Mouse (Mus musculus): ENCODE measurements around the gene Gpr142. TPM values are rescaled to one million over a fixed set of nuclear protein-coding genes. Genes with fewer than 3 reads are reported as not detected.

The Gpr142 gene
- total RNA-seq, 1 experiment, result 0.27 TPM

GRCm38 (mm10) chr11:114791351-114791889 is 7.3 kb upstream of the Gpr142 start:
- H3K4me1 ChIP-seq (ENCODE audit: control insufficient read depth in 2 of 2, insufficient read depth in 2 of 2, low read length in 2 of 2, poor library complexity in 1 of 2), result peaks cover 8 to 29% of the 10 kb centered on the region in 2 experiments; a peak in 3 of 4 replicates
- H3K4me3 ChIP-seq (ENCODE audit: insufficient read depth in 1 of 2, low read depth in 1 of 2, low read length in 2 of 2, poor library complexity in 1 of 2, severe bottlenecking in 1 of 2), result peak overlapping the region; percentile 74 to 76
- no peak overlapping the region for H3K27ac ChIP-seq (ENCODE audit: insufficient read depth, low read depth, low read length, poor library complexity, severe bottlenecking)
- no peaks in the 10 kb centered on the region for H3K36me3 ChIP-seq (ENCODE audit: control insufficient read depth, insufficient read depth, low read length, poor library complexity, severe bottlenecking)
- TF ChIP-seq CHD2 (IDR thresholded peaks at IDR 0.05; ENCODE audit: low read depth, low read length) (no peak), HCFC1 (IDR thresholded peaks at IDR 0.05; ENCODE audit: borderline replicate concordance, insufficient read depth, low read length) (no peak), ZNF384 (IDR thresholded peaks at IDR 0.05; ENCODE audit: low read depth, low read length) (no peak), ZC3H11A (IDR thresholded peaks at IDR 0.05; ENCODE audit: borderline replicate concordance, low read depth, low read length) (no peak), MAFK (IDR thresholded peaks at IDR 0.05; ENCODE audit: insufficient read depth, low read depth, low read length) (no peak)
- peak overlapping the region; percentile 41 for H3K9ac ChIP-seq (ENCODE audit: insufficient read depth, low read depth, low read length, poor library complexity, severe bottlenecking)
- in situ Hi-C loops (cut with MboI; ENCODE audit: low sequenced_read_pairs in 2 of 2, unreplicated experiment in 2 of 2), result no loop called here
- DNase-seq (ENCODE audit: low read depth, low spot score), result no peak
- H3K9me3 ChIP-seq (ENCODE audit: control insufficient read depth, insufficient read depth, low read depth, low read length), result no peaks in the 10 kb centered on the region

- Histone ChIP-seq H3K4me1 (ENCODE audit: control insufficient read depth in 2 of 2, insufficient read depth in 2 of 2, low read length in 2 of 2, poor library complexity in 1 of 2) (peaks cover 8 to 29% of the 10 kb centered on the region in 2 experiments; a peak in 3 of 4 replicates), H3K27ac (ENCODE audit: insufficient read depth, low read depth, low read length, poor library complexity, severe bottlenecking) (no peak overlapping the region), H3K9me3 (ENCODE audit: control insufficient read depth, insufficient read depth, low read depth, low read length) (no peaks in the 10 kb centered on the region), H3K9ac (ENCODE audit: insufficient read depth, low read depth, low read length, poor library complexity, severe bottlenecking) (peak overlapping the region; percentile 41), H3K4me3 (ENCODE audit: insufficient read depth in 1 of 2, low read depth in 1 of 2, low read length in 2 of 2, poor library complexity in 1 of 2, severe bottlenecking in 1 of 2) (peak overlapping the region; percentile 74 to 76), H3K36me3 (ENCODE audit: control insufficient read depth, insufficient read depth, low read length, poor library complexity, severe bottlenecking) (no peaks in the 10 kb centered on the region)
- TF ChIP-seq ZNF384 (IDR thresholded peaks at IDR 0.05; ENCODE audit: low read depth, low read length) (no peak), ZC3H11A (IDR thresholded peaks at IDR 0.05; ENCODE audit: borderline replicate concordance, low read depth, low read length) (no peak), MAFK (IDR thresholded peaks at IDR 0.05; ENCODE audit: insufficient read depth, low read depth, low read length) (no peak), HCFC1 (IDR thresholded peaks at IDR 0.05; ENCODE audit: borderline replicate concordance, insufficient read depth, low read length) (no peak), CHD2 (IDR thresholded peaks at IDR 0.05; ENCODE audit: low read depth, low read length) (no peak)
- DNase-seq (ENCODE audit: low read depth, low spot score), result no peak
- in situ Hi-C loops (cut with MboI; ENCODE audit: low sequenced_read_pairs in 2 of 2, unreplicated experiment in 2 of 2), result no loop called here
Observed at GRCm38 (mm10) chr11:114791891-114792411, 6.8 kb upstream of the Gpr142 start.

- Histone ChIP-seq H3K36me3 (ENCODE audit: control insufficient read depth, insufficient read depth, low read length, poor library complexity, severe bottlenecking) (no peaks in the 10 kb centered on the region), H3K27ac (ENCODE audit: insufficient read depth, low read depth, low read length, poor library complexity, severe bottlenecking) (no peak overlapping the region), H3K9ac (ENCODE audit: insufficient read depth, low read depth, low read length, poor library complexity, severe bottlenecking) (no peak overlapping the region), H3K4me3 (ENCODE audit: insufficient read depth in 1 of 2, low read depth in 1 of 2, low read length in 2 of 2, poor library complexity in 1 of 2, severe bottlenecking in 1 of 2) (no peak overlapping the region), H3K9me3 (ENCODE audit: control insufficient read depth, insufficient read depth, low read depth, low read length) (no peaks in the 10 kb centered on the region), H3K4me1 (ENCODE audit: control insufficient read depth in 2 of 2, insufficient read depth in 2 of 2, low read length in 2 of 2, poor library complexity in 1 of 2) (peaks cover 8 to 29% of the 10 kb centered on the region in 2 experiments; a peak in 3 of 4 replicates)
- no peak for TF ChIP-seq HCFC1 (IDR thresholded peaks at IDR 0.05; ENCODE audit: borderline replicate concordance, insufficient read depth, low read length)
- TF ChIP-seq MAFK (IDR thresholded peaks at IDR 0.05; ENCODE audit: insufficient read depth, low read depth, low read length), result no peak
- no peak for TF ChIP-seq CHD2 (IDR thresholded peaks at IDR 0.05; ENCODE audit: low read depth, low read length)
- TF ChIP-seq ZNF384 (IDR thresholded peaks at IDR 0.05; ENCODE audit: low read depth, low read length), result no peak
- no peak for TF ChIP-seq ZC3H11A (IDR thresholded peaks at IDR 0.05; ENCODE audit: borderline replicate concordance, low read depth, low read length)
- DNase-seq (ENCODE audit: low read depth, low spot score), result no peak
- in situ Hi-C loops (cut with MboI; ENCODE audit: low sequenced_read_pairs in 2 of 2, unreplicated experiment in 2 of 2), result no loop called here
Observed at GRCm38 (mm10) chr11:114792931-114793494, 5.7 kb upstream of the Gpr142 start.

GRCm38 (mm10) chr11:114793868-114794545 is 4.7 kb upstream of the Gpr142 start:
- no peaks in the 10 kb centered on the region for H3K36me3 ChIP-seq (ENCODE audit: control insufficient read depth, insufficient read depth, low read length, poor library complexity, severe bottlenecking)
- no peak overlapping the region for H3K4me3 ChIP-seq (ENCODE audit: insufficient read depth in 1 of 2, low read depth in 1 of 2, low read length in 2 of 2, poor library complexity in 1 of 2, severe bottlenecking in 1 of 2)
- H3K27ac ChIP-seq (ENCODE audit: insufficient read depth, low read depth, low read length, poor library complexity, severe bottlenecking), result no peak overlapping the region
- DNase-seq (ENCODE audit: low read depth, low spot score), result no peak
- H3K9ac ChIP-seq (ENCODE audit: insufficient read depth, low read depth, low read length, poor library complexity, severe bottlenecking), result no peak overlapping the region
- in situ Hi-C loops (cut with MboI; ENCODE audit: low sequenced_read_pairs in 2 of 2, unreplicated experiment in 2 of 2), result no loop called here
- TF ChIP-seq HCFC1 (IDR thresholded peaks at IDR 0.05; ENCODE audit: borderline replicate concordance, insufficient read depth, low read length), result no peak
- TF ChIP-seq ZNF384 (IDR thresholded peaks at IDR 0.05; ENCODE audit: low read depth, low read length), result no peak
- no peak for TF ChIP-seq MAFK (IDR thresholded peaks at IDR 0.05; ENCODE audit: insufficient read depth, low read depth, low read length)
- TF ChIP-seq CHD2 (IDR thresholded peaks at IDR 0.05; ENCODE audit: low read depth, low read length), result no peak
- no peak for TF ChIP-seq ZC3H11A (IDR thresholded peaks at IDR 0.05; ENCODE audit: borderline replicate concordance, low read depth, low read length)
- H3K4me1 ChIP-seq (ENCODE audit: control insufficient read depth in 2 of 2, insufficient read depth in 2 of 2, low read length in 2 of 2, poor library complexity in 1 of 2), result peaks cover 6 to 29% of the 10 kb centered on the region in 2 experiments; a peak in 2 of 4 replicates
- H3K9me3 ChIP-seq (ENCODE audit: control insufficient read depth, insufficient read depth, low read depth, low read length), result no peaks in the 10 kb centered on the region

Measured in ES-E14 (cell line).